Mouse (Mus musculus): ENCODE data around the gene Hebp1.

Hebp1 gene

GRCm38 (mm10) chr6:135162311-135162710 is 35.5 kb downstream of the Hebp1 start:
- DNase-seq (ENCODE audit: low read depth): no peak

GRCm38 (mm10) chr6:135161356-135161755 is 36.5 kb downstream of the Hebp1 start:
- no peak for DNase-seq (ENCODE audit: low read depth)

- DNase-seq (ENCODE audit: low read depth): no peak
Observed at GRCm38 (mm10) chr6:135158509-135158908, 39.3 kb downstream of the Hebp1 start.

GRCm38 (mm10) chr6:135157496-135157895 is 40.3 kb downstream of the Hebp1 start:
- DNase-seq (ENCODE audit: low read depth): no peak

GRCm38 (mm10) chr6:135156597-135156996 is 41.2 kb downstream of the Hebp1 start:
- DNase-seq (ENCODE audit: low read depth): no peak

- DNase-seq (ENCODE audit: low read depth): no peak
Observed at GRCm38 (mm10) chr6:135153719-135154118, 44.1 kb downstream of the Hebp1 start.

- peak; percentile 30 for DNase-seq (ENCODE audit: low read depth)
Observed at GRCm38 (mm10) chr6:135150311-135150710, 47.5 kb downstream of the Hebp1 start.

- DNase-seq (ENCODE audit: low read depth): no peak
Observed at GRCm38 (mm10) chr6:135149722-135150121, 48.1 kb downstream of the Hebp1 start.

- no peak for DNase-seq (ENCODE audit: low read depth)
Observed at GRCm38 (mm10) chr6:135149175-135149574, 48.6 kb downstream of the Hebp1 start.

- DNase-seq (ENCODE audit: low read depth): no peak
Observed at GRCm38 (mm10) chr6:135148506-135148905, 49.3 kb downstream of the Hebp1 start.

GRCm38 (mm10) chr6:135145976-135146375 is 51.8 kb downstream of the Hebp1 start:
- no peak for DNase-seq (ENCODE audit: low read depth)

- peak; percentile 57 for DNase-seq (ENCODE audit: low read depth)
Observed at GRCm38 (mm10) chr6:135144516-135144915, 53.3 kb downstream of the Hebp1 start.

- DNase-seq (ENCODE audit: low read depth): no peak
Observed at GRCm38 (mm10) chr6:135143151-135143550, 54.7 kb downstream of the Hebp1 start.

- DNase-seq (ENCODE audit: low read depth): no peak
Observed at GRCm38 (mm10) chr6:135141451-135142147, 56.2 kb downstream of the Hebp1 start.

- peak; percentile 60 for DNase-seq (ENCODE audit: low read depth)
Observed at GRCm38 (mm10) chr6:135138746-135139145, 59.1 kb downstream of the Hebp1 start.

- DNase-seq (ENCODE audit: low read depth): no peak
Observed at GRCm38 (mm10) chr6:135138207-135138606, 59.6 kb downstream of the Hebp1 start.

GRCm38 (mm10) chr6:135137736-135138135 is 60.1 kb downstream of the Hebp1 start:
- no peak for DNase-seq (ENCODE audit: low read depth)

- DNase-seq (ENCODE audit: low read depth): no peak
Observed at GRCm38 (mm10) chr6:135136439-135137161, 61.2 kb downstream of the Hebp1 start.

- DNase-seq (ENCODE audit: low read depth): no peak
Observed at GRCm38 (mm10) chr6:135135735-135136134, 62.1 kb downstream of the Hebp1 start.

- DNase-seq (ENCODE audit: low read depth): no peak
Observed at GRCm38 (mm10) chr6:135133486-135133885, 64.3 kb downstream of the Hebp1 start.

- no peak for DNase-seq (ENCODE audit: low read depth)
Observed at GRCm38 (mm10) chr6:135133086-135133485, 64.7 kb downstream of the Hebp1 start.

GRCm38 (mm10) chr6:135124755-135125380 is 73.0 kb downstream of the Hebp1 start:
- no peak for DNase-seq (ENCODE audit: low read depth)

- no peak for DNase-seq (ENCODE audit: low read depth)
Observed at GRCm38 (mm10) chr6:135118183-135118582, 79.6 kb downstream of the Hebp1 start, which contains the start of gene Gprc5d. TSS of gene Gprc5d (minus strand) at chr6:135118283.
